1 mouse cellular context compared by ENCODE assay signal in the genomic region with DNA sequence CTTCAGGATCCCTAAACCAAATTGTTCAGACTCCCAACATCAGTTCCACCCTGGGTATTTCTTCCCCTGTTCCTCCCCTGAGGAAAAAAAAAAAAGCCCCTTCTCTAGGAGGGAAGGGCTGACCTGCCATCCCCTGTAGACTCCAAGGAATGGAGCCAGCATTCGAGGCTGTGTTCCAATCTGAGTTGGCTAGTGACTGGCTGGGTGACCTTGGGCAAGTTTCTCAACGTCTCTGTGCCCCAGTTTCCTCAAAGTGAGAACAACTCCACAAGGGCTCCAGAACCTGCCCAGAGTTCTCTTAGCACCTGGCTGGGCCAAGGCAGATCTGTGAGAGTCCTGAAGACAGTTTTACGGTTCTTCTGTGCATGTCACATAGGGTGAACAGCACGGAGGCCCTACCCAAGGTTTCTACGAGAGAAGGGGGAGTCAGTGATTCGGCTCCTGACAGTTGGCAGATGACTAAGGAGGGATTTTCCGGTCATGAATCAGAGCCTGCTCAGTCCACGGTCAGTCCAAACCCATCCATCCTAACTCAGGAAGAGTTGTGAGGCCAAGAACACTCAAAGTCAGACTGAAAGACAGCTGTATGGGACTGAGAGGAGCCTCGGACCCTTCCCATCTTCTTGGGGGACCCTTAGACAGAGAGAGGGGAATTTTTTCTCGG.
TF ChIP-seq lines count a peak whose summit lies in the region.

No protein-coding gene starts in this region.

TF ChIP-seq in MEL, 35 proteins besides CTCF, POLR2A, EP300 and RAD21:
- TF ChIP-seq MAZ (IDR thresholded peaks at IDR 0.05; ENCODE audit: low read depth, low read length), result no peak
- TF ChIP-seq MYC (IDR thresholded peaks at IDR 0.05; ENCODE audit: low read depth, low read length), result no peak
- TF ChIP-seq NRF1 (IDR thresholded peaks at IDR 0.05; ENCODE audit: insufficient read depth, low read depth, low read length, poor library complexity, severe bottlenecking), result no peak
- no peak for TF ChIP-seq MAX (IDR thresholded peaks at IDR 0.05; ENCODE audit: low read length)
- TF ChIP-seq USF1 (IDR thresholded peaks at IDR 0.05; ENCODE audit: low read depth, low read length), result no peak
- TF ChIP-seq MYB (IDR thresholded peaks at IDR 0.05; ENCODE audit: low read depth, low read length), result no peak
- no peak for TF ChIP-seq CHD2 (IDR thresholded peaks at IDR 0.05; ENCODE audit: low read length)
- no peak for TF ChIP-seq ELF1 (IDR thresholded peaks at IDR 0.05; ENCODE audit: low read depth, low read length)
- no peak for TF ChIP-seq NELFE (IDR thresholded peaks at IDR 0.05; ENCODE audit: low read depth, low read length)
- TF ChIP-seq ZMIZ1 (IDR thresholded peaks at IDR 0.05; ENCODE audit: low read depth, low read length), result no peak
- TF ChIP-seq GABPA (IDR thresholded peaks at IDR 0.05; ENCODE audit: low read depth, low read length), result no peak
- TF ChIP-seq USF2 (IDR thresholded peaks at IDR 0.05; ENCODE audit: borderline replicate concordance in 1 of 2, insufficient read depth in 1 of 2, low read depth in 1 of 2, low read length in 2 of 2), result no peak
- no peak for TF ChIP-seq TBP (IDR thresholded peaks at IDR 0.05; ENCODE audit: low read depth, low read length)
- TF ChIP-seq JUND (IDR thresholded peaks at IDR 0.05; ENCODE audit: low read depth, low read length), result no peak
